Mouse (Mus musculus) thymus, adult 2 months (tissue): ENCODE measurements around the gene Sh3rf1. TPM values are rescaled to one million over a fixed set of nuclear protein-coding genes. Genes with fewer than 3 reads are reported as not detected.

Experiments
- DNase-seq: peaks from one replicate; pipeline ENCODE4 v3.0.0; 2021
- H3K27ac ChIP-seq: fragments of 200-500 bp; 2 replicates; pipeline ENCODE4 v1.5.1; 2012; ENCODE audit warnings: low read length, control low read depth; ENCODE audit not compliant: control insufficient read depth, insufficient read depth
- H3K27me3 ChIP-seq: fragments of 200-500 bp; 2 replicates; pipeline ENCODE4 v1.6.1; 2012; ENCODE audit warnings: mild to moderate bottlenecking, low read length, moderate library complexity, mixed read lengths; ENCODE audit not compliant: control insufficient read depth, insufficient read depth
- H3K36me3 ChIP-seq: fragments of 200-500 bp; 2 replicates; pipeline ENCODE4 v1.6.1; 2012; ENCODE audit warnings: mild to moderate bottlenecking, low read length, moderate library complexity; ENCODE audit not compliant: control insufficient read depth, insufficient read depth
- H3K4me1 ChIP-seq: fragments of 200-500 bp; replicated peaks from 2 replicates; pipeline ENCODE4 v1.6.1; 2012; ENCODE audit warnings: low read length; ENCODE audit not compliant: control insufficient read depth, insufficient read depth
- H3K4me3 ChIP-seq: fragments of 200-500 bp; 2 replicates; pipeline ENCODE4 v1.5.1; 2012; ENCODE audit warnings: mild to moderate bottlenecking, low read length, control low read depth, moderate library complexity; ENCODE audit not compliant: control insufficient read depth, insufficient read depth
- CTCF ChIP-seq: fragments of 200-500 bp; IDR thresholded peaks from 2 replicates; pipeline ENCODE4 v1.5.1; 2012; ENCODE audit warnings: mild to moderate bottlenecking, control low read depth, low read length, moderate library complexity, borderline replicate concordance; ENCODE audit not compliant: control insufficient read depth, poor library complexity, insufficient read depth; ENCODE audit errors: extremely low read depth
- POLR2A ChIP-seq: fragments of 200-500 bp; IDR thresholded peaks from 2 replicates; pipeline ENCODE4 v1.6.1; 2012; ENCODE audit warnings: mild to moderate bottlenecking, low read length, control low read depth, moderate library complexity; ENCODE audit not compliant: control insufficient read depth, poor library complexity, insufficient read depth; ENCODE audit errors: extremely low read depth
- WGBS: fragments of 180-500 bp; shearing (Covaris S2); methylation state at CpG from one replicate; pipeline ENCODE4 v1.1.7; 2018; 5-methylcytosine and 5-hydroxymethylcytosine counted together
- polyA plus RNA-seq: library from polyadenylated mRNA; depleted of rRNA; stranded (reverse); fragments of >200 nt; gene quantifications from 2 replicates; pipeline ENCODE4 v1.2.3, GENCODE M21; 2012

Gene Sh3rf1
- polyA plus RNA-seq, 1 experiment = 7.6 TPM

DNA sequence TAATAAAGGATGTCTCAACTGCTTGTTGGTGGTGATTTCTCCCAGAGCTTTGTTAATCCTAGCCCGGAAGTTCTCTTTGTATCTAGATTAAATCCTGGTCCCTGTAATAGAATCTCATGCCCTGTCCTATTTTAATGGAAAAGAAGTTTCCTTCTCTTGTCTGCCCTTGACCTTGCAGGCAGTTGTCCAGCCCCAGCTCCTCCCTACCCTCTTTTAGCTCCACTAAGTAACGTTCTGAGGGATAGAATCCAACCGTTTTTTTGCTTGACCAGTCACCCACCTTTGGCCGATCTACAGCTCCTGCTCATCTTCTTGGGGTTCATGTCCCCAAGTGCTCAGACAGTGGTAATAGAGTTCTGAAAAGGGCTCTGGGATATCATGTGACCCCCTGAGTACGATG, 19.8 kb downstream of the Sh3rf1 start:
- H3K27ac ChIP-seq = no peak overlapping the region
- no peaks in the 10 kb centered on the region for H3K4me1 ChIP-seq
- H3K36me3 ChIP-seq = no peaks in the 10 kb centered on the region
- no peak overlapping the region for H3K4me3 ChIP-seq
- no peaks in the 10 kb centered on the region for H3K27me3 ChIP-seq
- WGBS = 95% methylated on average over 5 of the region's 5 CpGs
- DNase-seq = no peak
- TF ChIP-seq CTCF (no peak), POLR2A (no peak)

- no peak for DNase-seq
- Histone ChIP-seq H3K27me3 (no peaks in the 10 kb centered on the region), H3K27ac (no peak overlapping the region), H3K4me1 (no peaks in the 10 kb centered on the region), H3K36me3 (no peaks in the 10 kb centered on the region), H3K4me3 (no peak overlapping the region)
- WGBS = 98% methylated on average over 7 of the region's 7 CpGs
- no peak for TF ChIP-seq POLR2A
- TF ChIP-seq CTCF = no peak
These were observed 20.5 kb downstream of the Sh3rf1 start for GRCm38 (mm10) chr8:61244157-61244556.

DNA sequence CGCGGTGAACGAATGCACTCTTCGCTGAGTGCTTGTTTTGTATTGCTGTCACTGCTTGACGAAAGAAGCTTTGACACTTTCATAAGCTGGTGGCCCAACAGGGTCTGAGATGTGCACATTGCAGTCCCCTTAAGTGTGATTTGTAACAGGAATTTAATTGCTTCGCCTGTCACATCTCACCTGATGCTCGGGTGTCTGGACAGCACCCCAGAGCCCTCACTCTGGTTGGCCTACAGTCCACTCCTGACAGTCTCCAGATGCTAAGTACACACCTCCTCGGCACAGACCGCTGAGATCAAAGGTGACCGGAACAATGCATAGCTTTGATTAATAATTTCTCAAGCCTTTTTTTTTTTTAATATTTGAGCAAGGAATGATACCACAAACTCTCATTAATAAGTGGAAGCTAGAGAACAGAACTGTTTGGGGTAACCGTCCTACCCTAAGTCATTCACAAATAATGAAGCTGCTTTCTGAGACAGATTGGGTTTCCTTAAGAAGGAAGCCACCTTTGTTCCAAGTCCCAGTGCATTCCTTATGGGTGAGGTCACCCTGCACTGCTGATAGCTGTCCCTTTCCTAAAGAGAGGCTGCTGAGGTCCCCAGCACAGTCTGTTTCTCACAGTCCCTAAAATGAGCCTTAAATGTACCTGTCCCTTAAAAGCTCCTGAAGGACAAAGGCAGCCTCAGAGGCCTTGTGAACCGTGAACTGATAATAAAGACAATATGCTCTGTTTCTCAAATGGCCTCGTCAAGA, 23.8 kb downstream of the Sh3rf1 start:
- Histone ChIP-seq H3K27ac (no peak overlapping the region), H3K4me1 (no peaks in the 10 kb centered on the region; the same call in 1 of the 2 replicates), H3K4me3 (no peak overlapping the region), H3K27me3 (no peaks in the 10 kb centered on the region), H3K36me3 (no peaks in the 10 kb centered on the region)
- no peak for DNase-seq
- WGBS = 93% methylated on average over 13 of the region's 13 CpGs
- TF ChIP-seq CTCF (no peak), POLR2A (no peak)

GRCm38 (mm10) chr8:61249511-61249910, 25.8 kb downstream of the Sh3rf1 start:
- whole genome bisulfite sequencing = 93% methylated on average over 4 of the region's 4 CpGs
- H3K27me3 ChIP-seq = no peaks in the 10 kb centered on the region

DNA sequence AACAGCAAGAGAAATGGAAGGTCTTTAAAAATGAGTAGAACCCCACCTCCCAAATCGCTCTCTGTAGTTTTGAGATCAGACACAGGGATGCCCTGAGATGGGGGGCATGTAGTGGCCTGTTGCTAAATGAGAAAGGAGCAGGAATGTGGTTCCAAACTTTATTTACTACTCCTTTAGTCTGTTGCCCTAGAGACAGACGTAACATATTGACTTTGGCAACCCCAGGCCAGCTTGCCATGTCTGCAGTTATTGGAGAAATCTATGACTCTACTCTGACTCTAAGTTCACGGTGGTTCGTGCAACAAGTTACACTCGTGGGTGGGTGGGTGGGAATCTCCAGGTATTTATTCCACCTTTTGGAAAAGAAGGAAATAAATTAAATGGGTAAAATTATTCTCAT, 30.5 kb downstream of the Sh3rf1 start:
- H3K27ac ChIP-seq = no peak overlapping the region
- DNase-seq = no peak
- H3K4me1 ChIP-seq = no peaks in the 10 kb centered on the region; the same call in 1 of the 2 replicates
- no peaks in the 10 kb centered on the region for H3K36me3 ChIP-seq
- WGBS = 94% methylated on average over 5 of the region's 5 CpGs
- TF ChIP-seq POLR2A (no peak), CTCF (no peak)
- H3K4me3 ChIP-seq = no peak overlapping the region
- no peaks in the 10 kb centered on the region for H3K27me3 ChIP-seq

More at GRCm38 (mm10) chr8:61249511-61249910, 25.8 kb downstream of the Sh3rf1 start:
- TF ChIP-seq POLR2A (no peak), CTCF (no peak)
- Histone ChIP-seq H3K4me3 (no peak overlapping the region), H3K27ac (no peak overlapping the region), H3K36me3 (no peaks in the 10 kb centered on the region), H3K4me1 (no peaks in the 10 kb centered on the region; the same call in 1 of the 2 replicates)
- DNase-seq = no peak

DNA sequence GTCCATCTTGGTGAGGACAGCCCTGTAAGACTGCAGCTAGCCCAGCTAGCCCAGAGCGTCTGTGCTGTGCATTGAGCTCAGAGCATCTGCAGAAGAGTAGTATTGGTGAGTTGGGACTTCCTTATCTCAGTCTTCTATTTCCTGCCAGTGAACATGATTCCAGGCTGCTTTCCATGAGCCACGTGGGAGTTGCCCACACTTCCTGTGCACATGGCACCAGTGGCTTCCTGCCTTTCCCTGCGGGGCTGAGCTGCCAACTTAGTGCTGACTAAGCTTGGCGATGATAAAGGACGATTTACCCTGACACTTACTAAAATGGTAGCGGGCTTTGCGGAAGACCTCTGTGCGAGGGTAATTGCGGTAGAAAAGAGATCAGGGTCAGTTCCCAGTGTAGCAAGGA, 35.2 kb downstream of the Sh3rf1 start:
- H3K4me1 ChIP-seq = no peaks in the 10 kb centered on the region
- TF ChIP-seq CTCF = no peak
- TF ChIP-seq POLR2A = no peak
- whole genome bisulfite sequencing = 69% methylated on average over 9 of the region's 9 CpGs
- H3K27me3 ChIP-seq = no peaks in the 10 kb centered on the region
- no peak for DNase-seq
- H3K4me3 ChIP-seq = no peak overlapping the region
- no peak overlapping the region for H3K27ac ChIP-seq
- no peaks in the 10 kb centered on the region for H3K36me3 ChIP-seq

GRCm38 (mm10) chr8:61259526-61259925, 35.9 kb downstream of the Sh3rf1 start:
- no peak for DNase-seq
- Histone ChIP-seq H3K27me3 (no peaks in the 10 kb centered on the region), H3K36me3 (no peaks in the 10 kb centered on the region), H3K4me1 (no peaks in the 10 kb centered on the region), H3K4me3 (no peak overlapping the region), H3K27ac (no peak overlapping the region)
- 94% methylated on average over 7 of the region's 7 CpGs for WGBS
- TF ChIP-seq CTCF (no peak), POLR2A (no peak)
